Mouse (Mus musculus) liver, embryonic 14.5 days (tissue): ENCODE results near the gene Zmym4.

Source experiments
- CTCF ChIP-seq: IDR thresholded peaks from 2 replicates; pipeline ENCODE4 v1.5.1; 2016; ENCODE audit warnings: antibody characterized with exemption, low read depth, control low read depth
- EP300 ChIP-seq: IDR thresholded peaks from 2 replicates; pipeline ENCODE4 v1.6.1; 2016; ENCODE audit warnings: antibody characterized with exemption, low read depth

DNA sequence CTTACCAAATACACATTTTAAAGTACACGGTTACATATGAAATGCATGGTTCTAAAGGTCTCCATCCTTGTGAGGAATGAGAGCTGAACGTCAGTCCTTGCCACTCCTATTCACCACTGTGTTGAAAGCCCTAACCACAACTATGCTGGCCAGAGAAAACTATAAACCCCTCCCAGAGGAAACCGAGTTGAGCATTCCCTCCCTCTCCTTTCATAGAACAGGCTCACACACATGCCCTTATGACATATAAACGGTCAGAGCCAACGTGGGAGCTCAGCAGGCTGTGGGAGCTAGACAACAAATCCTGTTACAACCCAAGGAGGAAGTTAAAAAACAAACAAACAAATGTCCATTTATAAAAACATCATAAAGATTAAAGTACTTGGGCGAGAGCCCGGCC lies 95.2 kb downstream of the Zmym4 start:
- TF ChIP-seq EP300 (no peak), CTCF (no peak)
